Mouse (Mus musculus) G1E (cell line): ENCODE measurements around the gene Xylb.

Experiments used
- CTCF ChIP-seq: IDR thresholded peaks from 2 replicates; pipeline ENCODE4 v1.5.1; 2012; ENCODE audit warnings: low read depth, low read length, inconsistent platforms, mixed read lengths
- GATA2 ChIP-seq: IDR thresholded peaks from 2 replicates; pipeline ENCODE4 v1.6.1; 2012; ENCODE audit warnings: low read depth, low read length, inconsistent platforms, borderline replicate concordance
- POLR2AphosphoS5 ChIP-seq: IDR thresholded peaks from 2 replicates; pipeline ENCODE4 v1.6.1; 2012; ENCODE audit warnings: low read depth, low read length, inconsistent platforms; ENCODE audit not compliant: insufficient replicate concordance
- TAL1 ChIP-seq: conservative IDR thresholded peaks from 2 replicates; pipeline ENCODE4 v1.6.1; 2012; ENCODE audit warnings: low read depth, low read length, inconsistent platforms, mixed read lengths

- TF ChIP-seq CTCF, result no peak
- no peak for TF ChIP-seq TAL1
- TF ChIP-seq GATA2, result no peak
- TF ChIP-seq POLR2AphosphoS5, result no peak
Observed at GRCm38 (mm10) chr9:119361416-119361815, 4.2 kb downstream of the Xylb start.
